Mouse (Mus musculus): ENCODE data around the gene Zbtb9. TPM values are rescaled to one million over a fixed set of nuclear protein-coding genes. Genes with fewer than 3 reads are reported as not detected.
A peak's percentile ranks its signal among the peaks of the same experiment; 100 is the strongest.
"Not testable (repeated sequence)": the region's sequence is repeated elsewhere in the genome, so short reads cannot be mapped to it uniquely, and the experiment has no call there.

Zbtb9 gene
- 6.3 and 7.0 TPM in 2 replicates for polyA plus RNA-seq (2015; fragmentation: Nextera tagmentation; extraction: Ambion mirVana)

DNA sequence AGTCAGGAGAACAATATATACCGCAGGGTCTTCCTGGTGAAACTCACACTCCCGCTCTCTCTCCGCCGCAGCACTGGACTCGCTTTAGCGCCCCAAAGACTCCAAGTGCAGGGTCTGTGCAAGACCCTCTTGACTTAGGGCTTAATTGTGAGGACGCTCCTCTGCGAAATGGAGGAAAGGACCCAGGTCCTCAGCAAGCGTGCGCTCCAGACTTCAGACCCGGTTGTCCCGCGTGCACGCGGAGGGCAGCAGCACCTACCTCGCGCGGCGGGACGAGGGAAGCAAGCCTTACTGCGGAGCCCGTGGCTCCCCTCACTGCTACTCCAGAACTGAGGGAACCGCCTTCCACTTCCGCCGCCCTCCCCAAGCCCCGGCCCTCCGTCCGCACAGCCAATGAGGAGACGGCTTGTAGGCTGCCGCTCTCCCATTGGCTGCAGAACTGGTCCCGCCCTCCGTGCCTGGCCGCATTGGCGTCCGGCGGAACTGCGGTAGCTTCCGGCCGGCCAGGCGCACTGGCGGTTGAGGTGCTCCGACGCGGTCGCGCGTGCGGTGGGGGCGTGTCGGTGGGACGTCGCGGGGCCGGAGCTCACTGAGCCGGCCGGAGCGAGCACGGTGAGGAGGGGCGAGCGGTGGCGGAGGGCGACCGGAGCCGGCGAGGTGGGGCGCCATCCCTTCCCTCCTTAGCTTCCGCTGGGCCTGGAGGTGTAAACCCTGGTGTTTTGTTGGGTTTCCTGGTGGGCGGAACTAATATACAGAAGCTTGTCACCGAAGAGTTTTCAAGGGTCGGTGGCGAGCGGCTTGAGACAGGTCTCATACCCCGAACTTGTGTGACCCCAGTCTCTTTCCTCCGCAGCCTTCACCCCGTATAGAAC, at the start of gene Zbtb9:
Zbtb9 (plus strand) TSS at position 465 of the 872 bp plus-strand sequence.
- Histone ChIP-seq H3K4me3 (replicated peaks) (peak within 1 kb of the TSS; percentile 86), H3K4me2 (peak within 1 kb of the TSS; percentile 95), H3K9ac (peak within 1 kb of the TSS; percentile 89), H3K4me1 (replicated peaks) (peaks cover 61% of the 10 kb centered on the region), H3K9me3 (replicated peaks) (no peaks in the 10 kb centered on the region), H3K27me3 (no peaks in the 10 kb centered on the region), H3K27ac (peak within 1 kb of the TSS; percentile 84), H3K36me3 (peaks cover 35% of the 10 kb centered on the region)
- DNase-seq (peak; percentile 96), ATAC-seq (ENCODE audit: low read depth) (peak; percentile 99)
- under 1% methylated on average over 75 of the region's 75 CpGs for WGBS (ENCODE audit: insufficient replicate concordance)

DNA sequence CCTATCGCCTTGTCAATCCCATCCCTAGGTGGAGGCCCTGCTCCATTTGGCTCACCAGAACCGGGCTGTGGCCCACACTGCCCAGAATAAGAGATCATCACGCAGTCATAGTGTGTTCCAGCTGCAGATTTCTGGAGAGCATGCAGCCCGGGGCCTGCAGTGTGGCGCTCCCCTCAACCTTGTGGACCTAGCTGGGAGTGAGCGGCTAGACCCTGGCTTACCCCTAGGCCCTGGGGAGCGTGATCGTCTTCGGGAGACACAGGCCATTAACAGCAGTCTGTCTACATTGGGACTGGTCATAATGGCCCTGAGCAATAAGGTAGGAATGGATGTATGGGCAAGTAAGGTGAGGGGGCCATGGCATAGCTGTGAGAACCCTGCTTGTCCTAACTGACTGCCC, 47.6 kb upstream of the Zbtb9 start:
- H3K4me2 ChIP-seq; ATAC-seq (ENCODE audit: low read depth); H3K9me3 ChIP-seq (replicated peaks); H3K9ac ChIP-seq; DNase-seq; H3K4me1 ChIP-seq (replicated peaks); H3K27me3 ChIP-seq; H3K27ac ChIP-seq; H3K4me3 ChIP-seq (replicated peaks): not testable (repeated sequence)
- peaks cover 97% of the 10 kb centered on the region for H3K36me3 ChIP-seq
- WGBS (ENCODE audit: insufficient replicate concordance), result 95% methylated on average over 9 of the region's 9 CpGs

DNA sequence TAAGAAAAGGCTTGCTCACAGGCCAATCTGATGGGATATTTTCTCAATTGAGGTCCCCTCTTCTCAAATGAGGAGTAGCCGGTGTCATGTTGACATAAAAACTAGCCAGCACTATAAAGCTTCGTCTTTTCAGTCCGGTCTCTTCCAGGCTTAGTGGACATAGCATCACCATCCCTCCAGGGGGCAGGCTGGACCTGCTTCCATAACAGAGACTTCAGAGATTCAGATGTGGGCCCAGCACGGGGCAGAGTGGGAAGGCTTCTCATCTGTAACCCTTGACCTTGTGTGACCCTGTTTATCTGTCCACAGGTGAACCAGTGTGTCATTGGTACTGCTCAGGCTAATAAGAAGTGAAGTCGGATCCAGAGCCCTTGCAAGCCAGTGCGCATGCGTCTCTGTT, 41.2 kb upstream of the Zbtb9 start:
- not testable (repeated sequence) for H3K9ac ChIP-seq; H3K27me3 ChIP-seq; H3K4me2 ChIP-seq; H3K4me3 ChIP-seq (replicated peaks); ATAC-seq (ENCODE audit: low read depth); DNase-seq; H3K9me3 ChIP-seq (replicated peaks)
- H3K4me1 ChIP-seq (replicated peaks), result peaks cover 28% of the 10 kb centered on the region
- 72% methylated on average over 7 of the region's 7 CpGs for WGBS (ENCODE audit: insufficient replicate concordance)
- 0 out of 2 replicates have a peak overlapping the region, but pooled peaks have one; percentile 15 for H3K27ac ChIP-seq
- peaks cover 86% of the 10 kb centered on the region for H3K36me3 ChIP-seq

DNA sequence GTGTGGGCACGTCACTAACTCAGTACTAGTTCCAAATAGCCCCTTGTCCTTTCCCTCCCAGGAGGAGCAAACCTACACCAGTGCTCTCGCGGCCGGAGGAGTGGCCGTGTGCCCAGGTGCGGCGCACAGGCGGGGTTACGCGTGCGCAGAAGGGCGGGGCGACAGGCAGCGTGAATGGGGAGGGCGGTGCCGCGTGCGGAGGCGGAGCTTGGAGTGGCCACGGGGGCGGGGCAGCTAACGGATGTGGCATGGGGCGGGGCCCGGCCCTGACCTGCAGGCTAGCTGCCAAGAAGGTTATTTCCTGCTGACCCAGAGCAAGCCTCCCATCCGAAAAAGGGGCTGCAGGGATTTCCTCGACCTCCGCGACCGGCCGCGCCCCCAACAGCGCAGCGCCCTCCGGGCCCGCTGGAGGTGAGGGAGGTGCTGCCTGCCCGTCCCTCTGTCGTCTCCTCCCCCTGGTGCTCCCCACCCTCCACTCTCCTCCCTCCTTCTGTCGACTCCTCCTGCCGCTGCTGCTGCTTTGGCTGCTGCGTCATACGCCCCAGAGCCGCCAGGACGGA, 40.0 kb upstream of the Zbtb9 start, which contains the start of gene Phf1:
Phf1 (plus strand) TSS at position 214 of the 560 bp plus-strand sequence.
- H3K9me3 ChIP-seq (replicated peaks), result no peaks in the 10 kb centered on the region
- H3K4me2 ChIP-seq, result peak within 1 kb of the TSS; percentile 99
- H3K9ac ChIP-seq, result peak within 1 kb of the TSS; percentile 81
- H3K4me1 ChIP-seq (replicated peaks), result peaks cover 37% of the 10 kb centered on the region
- H3K27me3 ChIP-seq, result no peaks in the 10 kb centered on the region
- H3K4me3 ChIP-seq (replicated peaks), result peak within 1 kb of the TSS; percentile 71
- peak; percentile 92 for ATAC-seq (ENCODE audit: low read depth)
- peak; percentile 94 for DNase-seq
- peak within 1 kb of the TSS; percentile 81 for H3K27ac ChIP-seq
- peaks cover 86% of the 10 kb centered on the region for H3K36me3 ChIP-seq
- WGBS (ENCODE audit: insufficient replicate concordance), result under 1% methylated on average over 43 of the region's 43 CpGs

DNA sequence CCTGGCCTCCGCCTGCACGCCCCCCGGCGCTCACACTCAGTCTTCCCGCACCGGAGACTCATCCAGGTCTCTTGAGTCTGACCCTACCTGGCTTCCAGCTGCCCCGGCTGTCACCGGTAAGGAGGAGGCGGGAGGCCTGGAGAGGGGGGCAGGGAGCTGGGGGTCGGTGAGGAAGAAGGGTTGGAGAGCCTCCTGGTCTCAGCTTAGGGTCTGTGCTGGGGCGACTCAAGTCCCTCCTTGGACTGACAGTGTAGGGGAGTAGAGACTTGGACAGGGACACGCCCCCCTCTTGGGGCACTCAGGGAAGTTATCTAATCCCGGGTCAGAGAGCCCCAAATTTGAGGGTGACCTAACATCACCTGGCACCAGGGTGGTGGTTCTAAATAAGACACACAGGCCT, 39.5 kb upstream of the Zbtb9 start:
- H3K27me3 ChIP-seq, result no peaks in the 10 kb centered on the region
- no peaks in the 10 kb centered on the region for H3K9me3 ChIP-seq (replicated peaks)
- ATAC-seq (ENCODE audit: low read depth) (peak; percentile 4; the same call in 1 of the 2 replicates), DNase-seq (no peak)
- H3K9ac ChIP-seq, result peak overlapping the region; percentile 81
- H3K36me3 ChIP-seq, result peaks cover 83% of the 10 kb centered on the region
- peak overlapping the region; percentile 71 for H3K4me3 ChIP-seq (replicated peaks)
- 8% methylated on average over 13 of the region's 13 CpGs for WGBS (ENCODE audit: insufficient replicate concordance)
- H3K27ac ChIP-seq, result peak overlapping the region; percentile 81
- H3K4me1 ChIP-seq (replicated peaks), result peaks cover 42% of the 10 kb centered on the region
- peak overlapping the region; percentile 99 for H3K4me2 ChIP-seq

DNA sequence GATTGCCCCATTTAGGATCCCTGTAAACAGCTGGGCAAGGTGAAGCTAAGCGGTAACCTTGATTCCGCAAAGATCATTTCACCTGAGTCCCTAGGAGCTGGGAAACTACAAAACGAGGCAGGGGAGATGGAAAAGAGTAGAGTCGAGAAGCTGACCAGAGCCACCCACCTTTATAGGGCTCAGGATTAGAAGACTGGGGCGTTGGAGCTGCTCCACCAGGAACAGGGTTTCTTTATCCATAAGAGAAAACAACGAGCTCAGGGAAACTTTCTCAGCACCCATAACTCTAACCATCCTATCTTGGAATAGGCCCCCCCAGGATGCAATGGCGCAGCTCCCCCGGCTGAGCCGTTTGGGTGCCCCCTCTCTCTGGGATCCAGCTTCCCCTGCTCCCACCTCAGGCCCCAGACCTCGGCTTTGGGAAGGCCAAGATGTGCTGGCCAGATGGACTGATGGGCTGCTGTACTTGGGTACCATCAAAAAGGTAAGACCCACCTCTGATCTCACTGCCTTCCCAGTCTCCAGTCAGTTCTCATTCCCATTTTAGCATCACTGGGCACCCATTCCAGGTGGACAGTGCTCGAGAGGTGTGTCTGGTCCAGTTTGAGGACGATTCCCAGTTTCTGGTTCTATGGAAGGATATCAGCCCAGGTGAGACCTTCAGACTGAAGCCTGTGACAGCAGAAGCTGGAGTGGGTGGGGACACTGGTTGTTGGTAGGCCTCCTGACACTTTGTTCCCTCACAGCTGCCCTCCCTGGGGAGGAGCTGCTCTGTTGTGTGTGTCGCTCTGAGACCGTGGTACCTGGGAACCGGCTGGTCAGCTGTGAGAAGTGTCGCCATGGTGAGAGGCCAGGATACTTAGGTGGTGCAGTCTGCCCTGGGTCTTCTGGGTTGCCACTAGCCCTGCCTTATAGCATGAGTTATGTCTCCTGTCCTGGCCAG, 38.8 kb upstream of the Zbtb9 start:
- ATAC-seq (ENCODE audit: low read depth), result no peak
- peaks cover 46% of the 10 kb centered on the region for H3K4me1 ChIP-seq (replicated peaks)
- H3K9ac ChIP-seq, result peak overlapping the region; percentile 81
- DNase-seq, result no peak
- H3K4me3 ChIP-seq (replicated peaks), result peak overlapping the region; percentile 71
- H3K4me2 ChIP-seq, result peak overlapping the region; percentile 99
- 74% methylated on average over 16 of the region's 16 CpGs for WGBS (ENCODE audit: insufficient replicate concordance)
- H3K9me3 ChIP-seq (replicated peaks), result no peaks in the 10 kb centered on the region
- no peak overlapping the region; the same call in 1 of the 2 replicates for H3K27ac ChIP-seq
- H3K36me3 ChIP-seq, result peaks cover 76% of the 10 kb centered on the region
- H3K27me3 ChIP-seq, result no peaks in the 10 kb centered on the region

DNA sequence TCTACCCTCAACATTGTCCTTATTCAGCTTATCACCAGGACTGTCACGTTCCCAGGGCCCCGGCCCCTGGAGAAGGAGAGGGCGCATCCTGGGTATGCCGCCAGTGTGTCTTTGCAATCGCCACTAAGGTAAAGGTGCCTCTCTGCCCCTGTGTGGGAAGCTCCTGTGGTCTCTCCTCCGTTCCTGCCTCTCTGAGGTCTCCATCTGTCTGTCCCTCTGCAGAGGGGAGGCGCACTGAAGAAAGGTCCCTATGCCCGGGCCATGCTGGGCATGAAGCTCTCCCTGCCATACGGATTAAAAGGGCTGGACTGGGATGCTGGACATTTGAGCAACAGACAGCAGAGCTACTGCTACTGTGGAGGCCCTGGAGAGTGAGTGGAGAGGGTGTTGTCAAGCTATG, 37.9 kb upstream of the Zbtb9 start:
- H3K27ac ChIP-seq, result no peak overlapping the region
- no peaks in the 10 kb centered on the region for H3K27me3 ChIP-seq
- 86% methylated on average over 9 of the region's 9 CpGs for WGBS (ENCODE audit: insufficient replicate concordance)
- peaks cover 49% of the 10 kb centered on the region for H3K4me1 ChIP-seq (replicated peaks)
- H3K9ac ChIP-seq, result no peak overlapping the region
- no peak overlapping the region for H3K4me3 ChIP-seq (replicated peaks)
- no peaks in the 10 kb centered on the region for H3K9me3 ChIP-seq (replicated peaks)
- H3K36me3 ChIP-seq, result peaks cover 68% of the 10 kb centered on the region
- no peak for DNase-seq
- H3K4me2 ChIP-seq, result no peak overlapping the region
- ATAC-seq (ENCODE audit: low read depth), result no peak

DNA sequence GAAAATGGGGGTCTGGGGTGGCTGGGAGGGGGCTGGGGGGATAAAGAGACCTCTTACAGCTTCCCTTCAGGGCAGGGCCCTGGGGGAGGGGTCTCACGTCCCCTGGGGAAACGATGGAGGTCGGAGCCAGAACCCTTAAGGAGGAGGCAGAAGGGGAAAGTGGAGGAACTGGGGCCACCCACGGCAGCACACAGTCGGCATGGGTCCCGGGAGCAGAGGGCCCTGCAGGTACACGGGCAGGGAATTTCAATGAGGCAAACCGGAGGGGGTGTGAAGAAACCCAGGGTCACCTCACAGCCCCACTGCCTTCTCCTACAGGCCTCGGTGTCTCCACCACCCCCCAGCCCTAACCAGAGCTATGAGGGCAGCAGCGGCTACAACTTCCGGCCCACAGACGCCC, 36.5 kb upstream of the Zbtb9 start:
- Histone ChIP-seq H3K4me3 (replicated peaks) (no peak overlapping the region), H3K36me3 (peaks cover 53% of the 10 kb centered on the region), H3K9ac (0 out of 2 replicates have a peak overlapping the region, but pooled peaks have one; percentile 19), H3K4me2 (no peak overlapping the region), H3K4me1 (replicated peaks) (peaks cover 63% of the 10 kb centered on the region), H3K9me3 (replicated peaks) (no peaks in the 10 kb centered on the region), H3K27me3 (no peaks in the 10 kb centered on the region), H3K27ac (peak overlapping the region; percentile 5; the same call in 1 of the 2 replicates)
- DNase-seq, result no peak
- ATAC-seq (ENCODE audit: low read depth), result no peak
- WGBS (ENCODE audit: insufficient replicate concordance), result 82% methylated on average over 12 of the region's 12 CpGs

DNA sequence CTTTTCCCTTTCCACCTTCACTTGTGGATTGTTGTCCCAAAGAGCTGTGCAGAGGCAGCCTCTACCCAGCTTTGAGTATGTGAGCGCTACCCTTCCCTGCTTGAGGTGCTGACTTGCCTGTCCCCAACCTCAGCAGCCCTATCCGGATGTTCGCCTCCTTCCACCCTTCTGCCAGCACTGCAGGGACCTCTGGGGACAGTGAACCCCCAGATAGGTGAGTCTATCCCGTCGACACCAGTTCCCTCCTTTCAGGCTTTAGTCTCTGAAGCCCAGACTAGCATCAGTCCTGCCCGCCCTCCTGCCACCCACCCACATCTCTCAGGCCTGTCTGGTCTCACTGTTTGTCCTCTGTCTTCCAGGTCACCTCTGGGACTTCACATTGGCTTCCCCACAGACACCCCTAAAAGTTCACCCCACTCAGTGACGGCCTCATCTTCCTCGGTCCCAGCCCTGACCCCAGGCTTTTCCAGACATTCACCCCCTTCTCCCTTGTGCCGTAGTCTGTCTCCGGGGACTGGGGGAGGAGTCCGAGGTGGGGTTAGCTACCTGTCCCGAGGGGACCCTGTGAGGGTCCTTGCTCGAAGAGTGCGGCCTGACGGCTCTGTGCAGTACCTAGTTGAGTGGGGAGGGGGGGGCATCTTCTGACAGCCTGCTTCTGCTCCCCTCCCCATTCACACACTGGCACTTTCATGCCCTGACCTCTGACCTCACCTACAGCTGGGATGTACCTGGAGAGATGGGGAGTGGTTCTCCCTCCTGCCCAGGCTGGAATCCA, 35.9 kb upstream of the Zbtb9 start:
- Histone ChIP-seq H3K4me2 (peak overlapping the region; percentile 97), H3K27me3 (no peaks in the 10 kb centered on the region), H3K9me3 (replicated peaks) (no peaks in the 10 kb centered on the region), H3K4me1 (replicated peaks) (peaks cover 64% of the 10 kb centered on the region), H3K4me3 (replicated peaks) (peak overlapping the region; percentile 78), H3K36me3 (peaks cover 47% of the 10 kb centered on the region), H3K9ac (peak overlapping the region; percentile 19; the same call in 1 of the 2 replicates), H3K27ac (peak overlapping the region; percentile 88; the same call in 1 of the 2 replicates)
- WGBS (ENCODE audit: insufficient replicate concordance), result 85% methylated on average over 15 of the region's 15 CpGs
- no peak for ATAC-seq (ENCODE audit: low read depth)
- DNase-seq, result no peak

Measured in liver, embryonic 13.5 days (tissue).